Mouse (Mus musculus): ENCODE measurements around the gene Xab2.

Xab2 gene

DNA sequence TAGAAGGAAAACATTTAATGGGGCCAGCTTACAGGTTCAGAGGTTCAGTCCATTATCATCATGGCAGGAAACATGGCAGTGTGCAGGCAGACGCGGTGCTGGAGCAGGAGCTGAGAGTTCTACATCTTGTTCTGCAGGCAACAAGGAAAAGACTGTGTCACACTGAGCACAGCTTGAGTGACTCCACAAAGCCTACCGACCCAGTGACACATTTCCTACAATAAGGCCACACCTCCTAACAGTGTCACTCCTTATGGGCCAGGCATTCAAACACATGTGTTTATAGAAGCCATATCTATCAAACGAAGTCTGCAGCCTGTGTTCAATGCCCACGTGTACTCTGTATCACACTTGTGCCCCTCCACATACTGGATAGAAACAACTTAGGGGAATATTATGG, 51.3 kb downstream of the Xab2 start:
- in situ Hi-C loops (cut with MboI; ENCODE audit: unreplicated experiment in 2 of 2): loop anchor here (25.0 kb wide), 1 partner anchor 393 kb away; the partner anchor contains the start of gene Cd209c (in 2 of the 2)

DNA sequence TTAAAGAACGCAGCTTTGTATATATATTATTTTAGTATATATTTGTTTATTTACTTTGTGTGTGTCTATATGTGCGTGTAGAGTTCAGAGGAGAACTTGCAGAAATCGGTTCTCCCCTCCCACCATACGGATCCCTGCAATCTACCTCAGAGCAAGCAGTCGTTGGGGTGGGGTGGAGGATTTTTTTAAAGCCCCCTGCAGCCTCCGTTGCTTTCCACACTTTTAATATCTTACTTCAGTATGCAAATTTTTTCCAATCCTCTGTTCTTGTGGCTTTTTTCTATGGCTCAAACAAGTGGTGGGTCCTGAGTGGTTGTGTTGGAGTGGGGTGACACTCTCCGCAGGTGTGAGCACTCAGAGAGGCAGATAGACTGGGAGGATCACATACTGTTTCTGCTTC, 52.7 kb downstream of the Xab2 start:
- in situ Hi-C loops (cut with MboI; ENCODE audit: unreplicated experiment in 2 of 2): loop anchor here (25.0 kb wide), 1 partner anchor 394 kb away; the partner anchor contains the start of gene Cd209c (in 2 of the 2)

DNA sequence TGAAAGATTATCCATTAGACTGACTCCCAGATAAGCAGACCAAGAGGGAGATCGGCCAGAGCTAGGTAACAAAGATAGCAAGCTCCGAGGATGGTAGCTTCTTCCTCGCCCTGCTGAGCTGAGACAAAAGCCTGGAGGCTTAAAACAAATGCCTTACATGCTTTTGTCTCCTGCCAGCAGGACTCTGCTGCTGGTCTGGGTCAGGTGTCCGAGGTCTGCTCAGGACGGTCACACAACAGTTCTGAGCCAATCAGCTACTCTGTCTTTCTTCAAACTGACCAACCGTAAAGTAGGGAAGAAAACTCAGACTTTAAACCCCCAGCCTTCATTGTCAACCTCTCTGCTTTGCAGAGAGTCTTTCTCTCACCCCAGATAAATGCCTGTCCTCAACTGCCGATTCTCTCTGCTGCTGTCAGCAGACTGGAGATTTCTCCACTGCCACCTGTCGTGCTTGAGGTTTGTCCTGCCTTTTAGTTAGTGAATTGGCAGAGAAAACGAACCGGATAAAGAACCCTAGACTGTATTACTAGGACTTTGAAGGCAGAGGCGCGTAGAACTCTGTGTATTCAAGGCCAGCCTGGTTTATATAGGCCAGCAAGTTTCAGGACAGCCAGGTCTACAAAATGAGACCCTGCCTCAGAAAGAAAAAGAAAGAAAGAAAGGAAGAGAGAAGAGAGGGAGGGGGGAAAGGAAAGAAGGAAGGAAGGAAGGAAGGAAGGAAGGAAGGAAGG, 53.3 kb downstream of the Xab2 start, which contains the start of gene C330021F23Rik:
Gene C330021F23Rik, plus strand, starts transcription at position 350 of the 731 bp plus-strand sequence.
- in situ Hi-C loops (cut with MboI; ENCODE audit: unreplicated experiment in 2 of 2): loop anchor here (25.0 kb wide), 1 partner anchor 394 kb away; the partner anchor contains the start of gene Cd209c (in 2 of the 2)

Data from v-Abl transformed pro-B cells (cell line).